Mouse (Mus musculus): ENCODE measurements at regions not wholly inside any gene's neighbourhood (a gene's known extent, or its start where the extent isn't known, plus 50 kb on each side); places are given as distances from the start of the nearest gene placed in this dataset.

GRCm38 (mm10) chr4:10315144-10315543 lies 559.2 kb upstream of the 2610301B20Rik start:
- no peaks in the 10 kb centered on the region for H3K9me3 ChIP-seq (ENCODE audit: control insufficient read depth, insufficient read depth, low read depth, low read length)
- no peak overlapping the region for H3K9ac ChIP-seq (ENCODE audit: insufficient read depth, low read depth, low read length, poor library complexity, severe bottlenecking)
- H3K4me1 ChIP-seq (ENCODE audit: control insufficient read depth in 2 of 2, insufficient read depth in 2 of 2, low read length in 2 of 2, poor library complexity in 1 of 2), result peaks cover 0 to 4% of the 10 kb centered on the region in 2 experiments; a peak in 1 of 4 replicates
- TF ChIP-seq MAFK (IDR thresholded peaks at IDR 0.05; ENCODE audit: insufficient read depth, low read depth, low read length) (no peak), HCFC1 (IDR thresholded peaks at IDR 0.05; ENCODE audit: borderline replicate concordance, insufficient read depth, low read length) (no peak), ZC3H11A (IDR thresholded peaks at IDR 0.05; ENCODE audit: borderline replicate concordance, low read depth, low read length) (no peak), ZNF384 (IDR thresholded peaks at IDR 0.05; ENCODE audit: low read depth, low read length) (no peak), CHD2 (IDR thresholded peaks at IDR 0.05; ENCODE audit: low read depth, low read length) (no peak)
- in situ Hi-C loops (cut with MboI; ENCODE audit: low sequenced_read_pairs in 2 of 2, unreplicated experiment in 2 of 2), result no loop called here
- no peaks in the 10 kb centered on the region for H3K36me3 ChIP-seq (ENCODE audit: control insufficient read depth, insufficient read depth, low read length, poor library complexity, severe bottlenecking)
- no peak overlapping the region for H3K27ac ChIP-seq (ENCODE audit: insufficient read depth, low read depth, low read length, poor library complexity, severe bottlenecking)
- no peak overlapping the region for H3K4me3 ChIP-seq (ENCODE audit: insufficient read depth in 1 of 2, low read depth in 1 of 2, low read length in 2 of 2, poor library complexity in 1 of 2, severe bottlenecking in 1 of 2)
- DNase-seq (ENCODE audit: low read depth, low spot score), result no peak

DNA sequence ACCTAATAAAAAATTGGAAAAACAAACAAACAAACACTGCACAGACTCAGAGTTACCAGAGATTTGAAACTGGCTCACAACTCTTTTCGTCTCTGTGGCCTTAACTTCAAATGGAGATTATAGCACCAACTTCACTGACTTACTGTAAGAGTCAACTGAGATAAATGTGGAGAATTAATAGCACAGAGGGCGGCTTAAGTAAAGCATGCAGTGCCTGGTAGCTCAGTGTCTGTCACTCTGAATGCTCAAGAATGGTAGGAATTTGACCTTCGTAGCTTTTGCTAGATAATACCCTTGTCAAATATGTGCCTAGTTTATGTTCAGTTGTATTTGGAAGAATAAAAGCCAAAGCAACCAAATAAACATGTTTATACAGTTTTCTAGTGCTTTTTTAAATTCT lies 558.4 kb upstream of the 2610301B20Rik start:
- in situ Hi-C loops (cut with MboI; ENCODE audit: low sequenced_read_pairs in 2 of 2, unreplicated experiment in 2 of 2), result no loop called here

DNA sequence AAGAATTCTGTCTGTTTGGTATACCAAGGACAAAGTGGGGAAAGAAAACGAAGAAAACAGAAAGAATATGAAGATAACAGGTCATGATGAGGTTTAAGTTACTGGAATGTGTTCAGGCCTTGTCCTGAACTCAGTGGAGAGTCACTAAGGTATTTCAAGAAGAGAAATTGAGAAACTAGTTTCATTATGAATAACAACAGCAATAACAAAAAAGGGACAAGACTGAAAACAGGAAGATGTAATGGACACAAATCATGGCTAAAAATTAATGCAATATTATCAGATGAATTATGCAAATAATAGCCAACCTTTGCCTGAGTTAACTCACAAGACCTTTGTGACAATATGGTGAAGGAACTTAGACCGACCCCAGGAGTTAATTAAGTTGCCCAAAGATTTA lies 530.2 kb upstream of the 2610301B20Rik start:
- no peak overlapping the region for H3K9ac ChIP-seq (ENCODE audit: insufficient read depth, low read depth, low read length, poor library complexity, severe bottlenecking)
- H3K4me1 ChIP-seq (ENCODE audit: control insufficient read depth in 2 of 2, insufficient read depth in 2 of 2, low read length in 2 of 2, poor library complexity in 1 of 2), result no peaks in the 10 kb centered on the region
- no peak overlapping the region for H3K27ac ChIP-seq (ENCODE audit: insufficient read depth, low read depth, low read length, poor library complexity, severe bottlenecking)
- no peaks in the 10 kb centered on the region for H3K9me3 ChIP-seq (ENCODE audit: control insufficient read depth, insufficient read depth, low read depth, low read length)
- no peaks in the 10 kb centered on the region for H3K36me3 ChIP-seq (ENCODE audit: control insufficient read depth, insufficient read depth, low read length, poor library complexity, severe bottlenecking)
- TF ChIP-seq HCFC1 (IDR thresholded peaks at IDR 0.05; ENCODE audit: borderline replicate concordance, insufficient read depth, low read length) (no peak), CHD2 (IDR thresholded peaks at IDR 0.05; ENCODE audit: low read depth, low read length) (no peak), ZC3H11A (IDR thresholded peaks at IDR 0.05; ENCODE audit: borderline replicate concordance, low read depth, low read length) (no peak), MAFK (IDR thresholded peaks at IDR 0.05; ENCODE audit: insufficient read depth, low read depth, low read length) (no peak), ZNF384 (IDR thresholded peaks at IDR 0.05; ENCODE audit: low read depth, low read length) (no peak)
- no peak overlapping the region for H3K4me3 ChIP-seq (ENCODE audit: insufficient read depth in 1 of 2, low read depth in 1 of 2, low read length in 2 of 2, poor library complexity in 1 of 2, severe bottlenecking in 1 of 2)
- in situ Hi-C loops (cut with MboI; ENCODE audit: low sequenced_read_pairs in 2 of 2, unreplicated experiment in 2 of 2), result no loop called here
- no peak for DNase-seq (ENCODE audit: low read depth, low spot score)

More for the DNA sequence above, 558.4 kb upstream of the 2610301B20Rik start:
- Histone ChIP-seq H3K4me1 (ENCODE audit: control insufficient read depth in 2 of 2, insufficient read depth in 2 of 2, low read length in 2 of 2, poor library complexity in 1 of 2) (peaks cover 0 to 4% of the 10 kb centered on the region in 2 experiments; a peak in 1 of 4 replicates), H3K9me3 (ENCODE audit: control insufficient read depth, insufficient read depth, low read depth, low read length) (no peaks in the 10 kb centered on the region), H3K9ac (ENCODE audit: insufficient read depth, low read depth, low read length, poor library complexity, severe bottlenecking) (no peak overlapping the region), H3K4me3 (ENCODE audit: insufficient read depth in 1 of 2, low read depth in 1 of 2, low read length in 2 of 2, poor library complexity in 1 of 2, severe bottlenecking in 1 of 2) (no peak overlapping the region), H3K27ac (ENCODE audit: insufficient read depth, low read depth, low read length, poor library complexity, severe bottlenecking) (no peak overlapping the region), H3K36me3 (ENCODE audit: control insufficient read depth, insufficient read depth, low read length, poor library complexity, severe bottlenecking) (no peaks in the 10 kb centered on the region)
- DNase-seq (ENCODE audit: low read depth, low spot score), result no peak
- TF ChIP-seq HCFC1 (IDR thresholded peaks at IDR 0.05; ENCODE audit: borderline replicate concordance, insufficient read depth, low read length) (no peak), CHD2 (IDR thresholded peaks at IDR 0.05; ENCODE audit: low read depth, low read length) (no peak), ZNF384 (IDR thresholded peaks at IDR 0.05; ENCODE audit: low read depth, low read length) (no peak), MAFK (IDR thresholded peaks at IDR 0.05; ENCODE audit: insufficient read depth, low read depth, low read length) (no peak), ZC3H11A (IDR thresholded peaks at IDR 0.05; ENCODE audit: borderline replicate concordance, low read depth, low read length) (no peak)

DNA sequence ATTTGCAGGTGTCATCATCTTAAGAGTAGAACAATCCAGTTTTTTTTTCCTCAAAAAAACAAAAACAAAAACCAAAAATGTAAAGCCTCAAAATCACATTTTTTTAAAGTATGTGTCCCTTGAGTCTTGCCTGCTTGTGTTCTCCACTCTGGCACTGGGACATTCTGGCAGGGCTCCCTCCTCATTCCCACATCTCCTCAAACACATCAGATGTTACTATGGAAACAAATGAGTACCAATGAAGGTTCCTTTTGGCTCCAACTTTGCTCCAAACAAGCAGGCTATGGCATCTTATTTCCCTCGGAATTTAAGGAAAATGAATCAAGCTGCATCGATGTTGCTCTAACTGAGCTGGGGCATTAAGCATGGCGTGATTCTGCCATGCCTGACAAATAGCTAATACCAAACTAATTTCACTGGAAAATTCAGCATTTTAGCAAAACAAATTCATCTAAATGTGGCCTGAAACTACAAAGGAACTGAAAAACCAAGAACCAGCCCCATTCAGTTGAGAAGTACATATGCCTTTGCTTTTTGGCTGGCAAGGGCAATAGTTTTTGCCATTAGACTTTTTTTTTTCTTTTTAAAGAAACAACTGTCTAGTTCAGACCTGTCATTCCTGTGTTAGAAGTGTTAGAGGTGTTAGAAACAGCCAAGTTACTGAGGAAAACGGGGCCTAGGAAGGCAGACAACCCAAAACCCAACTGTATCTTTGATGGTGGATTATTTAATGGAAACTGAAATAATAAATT lies 522.2 kb upstream of the 2610301B20Rik start:
- in situ Hi-C loops (cut with MboI; ENCODE audit: low sequenced_read_pairs in 2 of 2, unreplicated experiment in 2 of 2), result no loop called here
- Histone ChIP-seq H3K4me1 (ENCODE audit: control insufficient read depth in 2 of 2, insufficient read depth in 2 of 2, low read length in 2 of 2, poor library complexity in 1 of 2) (no peaks in the 10 kb centered on the region), H3K4me3 (ENCODE audit: insufficient read depth in 1 of 2, low read depth in 1 of 2, low read length in 2 of 2, poor library complexity in 1 of 2, severe bottlenecking in 1 of 2) (no peak overlapping the region), H3K9me3 (ENCODE audit: control insufficient read depth, insufficient read depth, low read depth, low read length) (no peaks in the 10 kb centered on the region), H3K27ac (ENCODE audit: insufficient read depth, low read depth, low read length, poor library complexity, severe bottlenecking) (no peak overlapping the region), H3K9ac (ENCODE audit: insufficient read depth, low read depth, low read length, poor library complexity, severe bottlenecking) (no peak overlapping the region), H3K36me3 (ENCODE audit: control insufficient read depth, insufficient read depth, low read length, poor library complexity, severe bottlenecking) (no peaks in the 10 kb centered on the region)
- DNase-seq (ENCODE audit: low read depth, low spot score), result no peak
- TF ChIP-seq MAFK (IDR thresholded peaks at IDR 0.05; ENCODE audit: insufficient read depth, low read depth, low read length) (no peak), ZNF384 (IDR thresholded peaks at IDR 0.05; ENCODE audit: low read depth, low read length) (no peak), ZC3H11A (IDR thresholded peaks at IDR 0.05; ENCODE audit: borderline replicate concordance, low read depth, low read length) (no peak), CHD2 (IDR thresholded peaks at IDR 0.05; ENCODE audit: low read depth, low read length) (no peak), HCFC1 (IDR thresholded peaks at IDR 0.05; ENCODE audit: borderline replicate concordance, insufficient read depth, low read length) (no peak)

Data from ES-E14 (cell line).